Mouse (Mus musculus): Measurements from ENCODE around the gene Mcub. TPM values are rescaled to one million over a fixed set of nuclear protein-coding genes. Genes with fewer than 3 reads are reported as not detected.
A peak's percentile ranks its signal among the peaks of the same experiment; 100 is the strongest.

Mcub gene
- total RNA-seq, 1 experiment, result 0.54 TPM

GRCm38 (mm10) chr3:129978716-129979115, 8.7 kb upstream of the Mcub start:
- Histone ChIP-seq H3K9ac (ENCODE audit: insufficient read depth, low read depth, low read length, poor library complexity, severe bottlenecking) (no peak overlapping the region), H3K4me1 (ENCODE audit: control insufficient read depth in 2 of 2, insufficient read depth in 2 of 2, low read length in 2 of 2, poor library complexity in 1 of 2) (peaks cover 0 to 3% of the 10 kb centered on the region in 2 experiments; a peak in 1 of 4 replicates), H3K36me3 (ENCODE audit: control insufficient read depth, insufficient read depth, low read length, poor library complexity, severe bottlenecking) (peaks cover 10% of the 10 kb centered on the region), H3K9me3 (ENCODE audit: control insufficient read depth, insufficient read depth, low read depth, low read length) (no peaks in the 10 kb centered on the region), H3K4me3 (ENCODE audit: insufficient read depth in 1 of 2, low read depth in 1 of 2, low read length in 2 of 2, poor library complexity in 1 of 2, severe bottlenecking in 1 of 2) (no peak overlapping the region), H3K27ac (ENCODE audit: insufficient read depth, low read depth, low read length, poor library complexity, severe bottlenecking) (no peak overlapping the region)
- no peak for TF ChIP-seq CHD2 (IDR thresholded peaks at IDR 0.05; ENCODE audit: low read depth, low read length)
- no peak for TF ChIP-seq ZC3H11A (IDR thresholded peaks at IDR 0.05; ENCODE audit: borderline replicate concordance, low read depth, low read length)
- no peak for TF ChIP-seq MAFK (IDR thresholded peaks at IDR 0.05; ENCODE audit: insufficient read depth, low read depth, low read length)
- TF ChIP-seq ZNF384 (IDR thresholded peaks at IDR 0.05; ENCODE audit: low read depth, low read length), result no peak
- DNase-seq (ENCODE audit: low read depth, low spot score), result no peak
- in situ Hi-C loops (cut with MboI; ENCODE audit: low sequenced_read_pairs in 2 of 2, unreplicated experiment in 2 of 2), result no loop called here

DNA sequence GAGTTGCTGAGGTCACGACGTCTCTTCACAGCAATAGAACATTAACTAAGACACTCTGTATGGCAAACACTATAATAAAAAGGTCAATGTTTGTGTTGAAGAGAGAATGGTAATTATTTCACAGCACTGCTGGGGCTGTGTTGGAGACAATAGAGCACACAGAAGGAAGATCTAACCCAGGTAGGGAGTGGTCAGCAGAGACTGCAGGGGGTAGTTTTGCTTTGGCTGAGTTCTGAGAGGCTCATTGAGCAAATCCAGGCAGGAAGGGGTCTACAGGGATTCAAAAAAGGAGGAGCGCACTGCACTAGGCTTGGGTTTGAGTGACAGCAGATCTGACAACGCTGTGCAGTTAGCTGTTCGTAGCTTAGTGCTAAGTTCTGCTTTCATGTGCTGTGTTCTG, 6.3 kb upstream of the Mcub start:
- Histone ChIP-seq H3K36me3 (ENCODE audit: control insufficient read depth, insufficient read depth, low read length, poor library complexity, severe bottlenecking) (no peaks in the 10 kb centered on the region), H3K4me1 (ENCODE audit: control insufficient read depth in 2 of 2, insufficient read depth in 2 of 2, low read length in 2 of 2, poor library complexity in 1 of 2) (peaks cover 0 to 3% of the 10 kb centered on the region in 2 experiments; a peak in 1 of 4 replicates), H3K9ac (ENCODE audit: insufficient read depth, low read depth, low read length, poor library complexity, severe bottlenecking) (no peak overlapping the region), H3K27ac (ENCODE audit: insufficient read depth, low read depth, low read length, poor library complexity, severe bottlenecking) (no peak overlapping the region), H3K4me3 (ENCODE audit: insufficient read depth in 1 of 2, low read depth in 1 of 2, low read length in 2 of 2, poor library complexity in 1 of 2, severe bottlenecking in 1 of 2) (no peak overlapping the region), H3K9me3 (ENCODE audit: control insufficient read depth, insufficient read depth, low read depth, low read length) (no peaks in the 10 kb centered on the region)
- TF ChIP-seq ZC3H11A (IDR thresholded peaks at IDR 0.05; ENCODE audit: borderline replicate concordance, low read depth, low read length), result no peak
- TF ChIP-seq MAFK (IDR thresholded peaks at IDR 0.05; ENCODE audit: insufficient read depth, low read depth, low read length), result no peak
- TF ChIP-seq HCFC1 (IDR thresholded peaks at IDR 0.05; ENCODE audit: borderline replicate concordance, insufficient read depth, low read length), result no peak
- TF ChIP-seq CHD2 (IDR thresholded peaks at IDR 0.05; ENCODE audit: low read depth, low read length), result no peak
- no peak for TF ChIP-seq ZNF384 (IDR thresholded peaks at IDR 0.05; ENCODE audit: low read depth, low read length)
- no peak for DNase-seq (ENCODE audit: low read depth, low spot score)
- in situ Hi-C loops (cut with MboI; ENCODE audit: low sequenced_read_pairs in 2 of 2, unreplicated experiment in 2 of 2), result no loop called here

DNA sequence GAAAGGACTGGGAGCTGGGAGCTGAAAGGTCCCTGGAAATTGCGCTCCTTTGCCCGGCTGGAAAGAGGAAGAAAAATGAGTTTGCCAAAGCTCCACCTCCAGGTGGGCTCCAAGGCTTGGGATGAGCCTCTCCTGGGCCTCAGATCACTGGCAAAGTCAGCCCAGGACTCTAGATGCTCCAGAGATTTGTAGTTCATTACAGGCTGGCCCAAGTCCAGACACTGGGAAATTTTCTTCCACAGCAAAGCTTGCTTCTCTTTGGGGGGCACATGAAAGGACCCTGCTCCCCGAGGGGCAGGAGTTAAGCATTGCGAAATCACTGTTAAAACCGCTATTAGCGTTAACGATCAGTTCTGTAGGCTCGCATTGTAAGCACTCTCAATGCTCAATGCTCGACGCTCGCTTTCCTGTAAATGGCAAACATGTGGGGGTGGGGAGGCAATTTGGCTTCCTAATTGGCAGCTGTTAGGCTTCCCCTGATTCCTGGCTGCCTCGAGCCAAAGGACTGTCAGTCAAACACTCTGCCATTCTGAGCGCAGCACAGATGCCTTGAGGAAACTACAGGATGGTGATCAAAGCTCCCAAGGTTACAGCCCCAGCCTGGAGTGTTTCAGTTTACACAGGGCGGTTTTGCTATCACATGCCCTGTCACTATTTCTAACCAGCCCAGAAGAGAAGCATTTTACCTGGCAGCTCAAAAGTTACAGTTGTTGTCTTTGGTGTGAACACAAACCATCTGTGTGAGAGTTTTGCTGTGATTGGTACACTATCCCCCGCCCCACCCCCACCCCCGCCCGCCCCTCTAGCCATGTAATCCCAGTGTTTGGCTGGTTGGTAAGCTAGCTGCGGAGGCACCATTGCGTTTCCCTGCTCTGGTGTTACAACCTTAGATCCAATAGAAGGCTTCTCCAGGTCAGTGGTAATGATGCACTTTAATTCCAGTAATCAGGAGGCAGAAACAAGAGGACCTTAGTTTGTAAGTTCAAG, 816 bp upstream of the Mcub start:
- in situ Hi-C loops (cut with MboI; ENCODE audit: low sequenced_read_pairs in 2 of 2, unreplicated experiment in 2 of 2), result no loop called here
- no peak for DNase-seq (ENCODE audit: low read depth, low spot score)
- H3K4me3 ChIP-seq (ENCODE audit: insufficient read depth in 1 of 2, low read depth in 1 of 2, low read length in 2 of 2, poor library complexity in 1 of 2, severe bottlenecking in 1 of 2), result no peak overlapping the region
- no peaks in the 10 kb centered on the region for H3K9me3 ChIP-seq (ENCODE audit: control insufficient read depth, insufficient read depth, low read depth, low read length)
- no peaks in the 10 kb centered on the region for H3K36me3 ChIP-seq (ENCODE audit: control insufficient read depth, insufficient read depth, low read length, poor library complexity, severe bottlenecking)
- H3K4me1 ChIP-seq (ENCODE audit: control insufficient read depth in 2 of 2, insufficient read depth in 2 of 2, low read length in 2 of 2, poor library complexity in 1 of 2), result peaks cover 0 to 5% of the 10 kb centered on the region in 2 experiments; a peak in 1 of 4 replicates
- TF ChIP-seq MAFK (IDR thresholded peaks at IDR 0.05; ENCODE audit: insufficient read depth, low read depth, low read length) (no peak), ZNF384 (IDR thresholded peaks at IDR 0.05; ENCODE audit: low read depth, low read length) (no peak), HCFC1 (IDR thresholded peaks at IDR 0.05; ENCODE audit: borderline replicate concordance, insufficient read depth, low read length) (no peak), ZC3H11A (IDR thresholded peaks at IDR 0.05; ENCODE audit: borderline replicate concordance, low read depth, low read length) (no peak), CHD2 (IDR thresholded peaks at IDR 0.05; ENCODE audit: low read depth, low read length) (no peak)
- H3K9ac ChIP-seq (ENCODE audit: insufficient read depth, low read depth, low read length, poor library complexity, severe bottlenecking), result no peak overlapping the region
- H3K27ac ChIP-seq (ENCODE audit: insufficient read depth, low read depth, low read length, poor library complexity, severe bottlenecking), result no peak overlapping the region

- peaks cover 0 to 5% of the 10 kb centered on the region in 2 experiments; a peak in 1 of 4 replicates for H3K4me1 ChIP-seq (ENCODE audit: control insufficient read depth in 2 of 2, insufficient read depth in 2 of 2, low read length in 2 of 2, poor library complexity in 1 of 2)
- peak overlapping the region in 1 of 2 experiments; percentile 73; a peak in 2 of 4 replicates for H3K4me3 ChIP-seq (ENCODE audit: insufficient read depth in 1 of 2, low read depth in 1 of 2, low read length in 2 of 2, poor library complexity in 1 of 2, severe bottlenecking in 1 of 2)
- H3K9me3 ChIP-seq (ENCODE audit: control insufficient read depth, insufficient read depth, low read depth, low read length), result no peaks in the 10 kb centered on the region
- no peak for DNase-seq (ENCODE audit: low read depth, low spot score)
- in situ Hi-C loops (cut with MboI; ENCODE audit: low sequenced_read_pairs in 2 of 2, unreplicated experiment in 2 of 2), result no loop called here
- no peak for TF ChIP-seq HCFC1 (IDR thresholded peaks at IDR 0.05; ENCODE audit: borderline replicate concordance, insufficient read depth, low read length)
- TF ChIP-seq ZNF384 (IDR thresholded peaks at IDR 0.05; ENCODE audit: low read depth, low read length), result no peak
- TF ChIP-seq ZC3H11A (IDR thresholded peaks at IDR 0.05; ENCODE audit: borderline replicate concordance, low read depth, low read length), result no peak
- TF ChIP-seq MAFK (IDR thresholded peaks at IDR 0.05; ENCODE audit: insufficient read depth, low read depth, low read length), result no peak
- TF ChIP-seq CHD2 (IDR thresholded peaks at IDR 0.05; ENCODE audit: low read depth, low read length), result no peak
- H3K9ac ChIP-seq (ENCODE audit: insufficient read depth, low read depth, low read length, poor library complexity, severe bottlenecking), result 0 out of 2 replicates have a peak overlapping the region, but pooled peaks have one; percentile 26
- no peaks in the 10 kb centered on the region for H3K36me3 ChIP-seq (ENCODE audit: control insufficient read depth, insufficient read depth, low read length, poor library complexity, severe bottlenecking)
- H3K27ac ChIP-seq (ENCODE audit: insufficient read depth, low read depth, low read length, poor library complexity, severe bottlenecking), result no peak overlapping the region
Measured at GRCm38 (mm10) chr3:129969031-129969430, 975 bp downstream of the Mcub start.

All from ES-E14 (cell line).